ENCODE assay signal across 16 mouse cellular contexts in the genomic region with DNA sequence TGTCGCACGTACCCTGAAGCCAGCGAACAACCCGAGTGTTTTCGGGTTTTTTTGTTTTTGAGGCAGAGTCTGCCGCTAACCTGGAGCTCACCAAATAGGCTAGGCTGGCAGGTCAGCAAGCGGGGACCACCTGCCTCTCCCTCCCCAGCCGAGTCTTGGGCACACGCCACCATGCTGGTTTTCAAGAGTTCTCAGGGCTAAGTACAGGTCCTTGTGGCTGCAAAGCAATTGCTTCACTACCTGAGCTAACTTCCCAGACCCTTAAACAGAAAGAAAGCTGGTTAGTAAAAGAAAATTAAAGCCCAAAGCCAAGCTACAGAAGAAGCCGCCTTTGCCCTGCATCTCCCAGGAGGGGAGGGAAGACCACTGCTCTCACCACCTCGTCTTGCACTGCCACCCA.
"Had no signal": no experiment of that assay in that cellular context is flagged by ENCODE, and none has a peak within 500 bp of the region (broad histone marks: within the 10 kb centered on the region; RNA-seq: fewer than 3 reads in every experiment).

No protein-coding gene starts in this region.

- H3K9me3 ChIP-seq: intestine, embryonic 15.5 days; kidney, embryonic 15.5 days; midbrain, embryonic 13.5 days; neural tube, embryonic 13.5 days; stomach, embryonic 15.5 days had no signal

- H3K36me3 ChIP-seq: intestine, embryonic 15.5 days; kidney, embryonic 15.5 days; liver, embryonic 13.5 days; midbrain, embryonic 10.5 days; midbrain, embryonic 13.5 days; neural tube, embryonic 13.5 days; stomach, embryonic 15.5 days had no signal

- DNase-seq: liver, embryonic 13.5 days; retina, postnatal 1 day; right cerebral cortex, postnatal 25 days; spleen, adult 18-20 months; thymus, adult 18-20 months; thymus, postnatal 36 days had no signal

- H3K4me1 ChIP-seq: intestine, embryonic 15.5 days; liver, embryonic 13.5 days; megakaryocyte, embryonic 14.5 days; midbrain, embryonic 13.5 days; neural tube, embryonic 13.5 days had no signal

- H3K27me3 ChIP-seq: intestine, embryonic 15.5 days; kidney, embryonic 15.5 days; liver, embryonic 13.5 days; midbrain, embryonic 13.5 days; neural tube, embryonic 13.5 days; stomach, embryonic 15.5 days had no signal

- H3K9ac ChIP-seq: intestine, embryonic 15.5 days; kidney, embryonic 15.5 days; liver, embryonic 13.5 days; midbrain, embryonic 13.5 days; neural tube, embryonic 13.5 days; stomach, embryonic 15.5 days had no signal

- ATAC-seq: intestine, embryonic 15.5 days; midbrain, embryonic 13.5 days; midbrain, embryonic 16.5 days had no signal

- H3K4me2 ChIP-seq: intestine, embryonic 15.5 days; kidney, embryonic 15.5 days; liver, embryonic 13.5 days; midbrain, embryonic 13.5 days; neural tube, embryonic 13.5 days; stomach, embryonic 15.5 days had no signal

- H3K27ac ChIP-seq: intestine, embryonic 15.5 days; kidney, embryonic 15.5 days; liver, embryonic 13.5 days; macrophage; midbrain, embryonic 10.5 days; midbrain, embryonic 13.5 days; neural tube, embryonic 13.5 days; stomach, embryonic 15.5 days had no signal

- H3K4me3 ChIP-seq: intestine, embryonic 15.5 days; kidney, embryonic 15.5 days; liver, embryonic 13.5 days; megakaryocyte, embryonic 14.5 days; midbrain, embryonic 10.5 days; midbrain, embryonic 13.5 days; myocyte; neural tube, embryonic 13.5 days; stomach, embryonic 15.5 days had no signal
